Mouse (Mus musculus) cerebellum, adult 2 months (tissue): Measurements from ENCODE around the gene Gls.

Source experiments
- CTCF ChIP-seq: fragments of 200-500 bp; IDR thresholded peaks from 2 replicates; pipeline ENCODE4 v1.5.1; 2011; ENCODE audit warnings: low read depth, mild to moderate bottlenecking, control low read depth, low read length, moderate library complexity, borderline replicate concordance; ENCODE audit not compliant: insufficient read depth
- POLR2A ChIP-seq: fragments of 200-500 bp; IDR thresholded peaks from 2 replicates; pipeline ENCODE4 v1.6.1; 2011; ENCODE audit warnings: low read length, control low read depth, borderline replicate concordance; ENCODE audit not compliant: insufficient read depth

DNA sequence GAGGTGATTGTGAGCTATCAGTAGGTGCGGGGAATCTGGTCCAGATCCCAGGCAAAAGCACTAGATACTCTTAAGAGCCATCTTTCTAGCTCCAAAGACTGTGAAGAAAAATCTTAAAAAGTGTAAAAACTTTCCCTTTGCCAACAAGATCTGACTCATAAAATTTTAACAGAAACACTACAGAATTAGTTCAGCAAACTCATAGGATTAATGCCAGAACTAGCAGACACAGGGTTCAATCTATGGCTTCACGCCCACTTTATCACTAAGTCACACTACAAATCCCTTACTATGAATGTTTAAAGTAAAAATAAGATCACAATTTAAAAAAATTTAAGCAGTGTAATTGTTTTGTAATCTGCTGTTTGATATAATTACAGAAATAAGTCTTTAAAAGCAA is 50.0 kb downstream of the Gls start:
- no peak for TF ChIP-seq CTCF
- TF ChIP-seq POLR2A: no peak
